Mouse (Mus musculus) bone marrow, adult 2 months (tissue): ENCODE data around the gene Agpat4.

ENCODE experiments used
- CTCF ChIP-seq: fragments of 200-500 bp; IDR thresholded peaks from 2 replicates; pipeline ENCODE4 v1.5.1; 2011; ENCODE audit warnings: low read length, control low read depth; ENCODE audit not compliant: control insufficient read depth, insufficient read depth
- POLR2A ChIP-seq: fragments of 200-500 bp; IDR thresholded peaks from 2 replicates; pipeline ENCODE4 v1.6.1; 2011; ENCODE audit warnings: low read depth, mild to moderate bottlenecking, control low read depth, low read length, borderline replicate concordance; ENCODE audit not compliant: control insufficient read depth

DNA sequence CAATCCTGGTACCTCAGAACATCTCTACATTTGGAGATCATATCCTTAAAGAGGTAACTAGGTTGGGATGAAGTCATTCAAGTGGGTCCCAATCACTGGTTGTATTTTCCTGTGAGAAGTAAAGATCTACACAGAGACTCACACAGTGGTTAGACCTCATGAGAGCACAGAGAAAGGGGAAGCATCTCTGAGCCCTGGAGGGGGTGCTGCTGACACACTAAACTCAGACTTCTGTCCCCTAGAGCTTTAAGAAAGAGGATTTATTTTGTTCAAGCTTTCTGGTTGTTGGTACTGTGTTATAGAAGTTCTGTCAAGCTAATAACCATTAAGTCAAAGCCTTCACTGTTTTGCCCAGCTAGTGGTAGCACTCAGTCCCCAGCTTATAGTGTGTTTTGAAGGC, 19.1 kb upstream of the Agpat4 start:
- TF ChIP-seq CTCF = peak; percentile 41
- TF ChIP-seq POLR2A = no peak
